Mouse (Mus musculus) limb, embryonic 10.5 days (tissue): ENCODE measurements at regions not wholly inside any gene's neighbourhood (a gene's known extent, or its start where the extent isn't known, plus 50 kb on each side); places are given as distances from the start of the nearest gene placed in this dataset.

Experiments
- DNase-seq: peaks from one replicate; pipeline ENCODE4 v3.0.0-alpha.2; 2017; ENCODE audit warnings: low spot score
- H3K27ac ChIP-seq: fragments of 300-500 bp; sonication (generic); 2 replicates; pipeline ENCODE4 v1.5.1; 2016; ENCODE audit warnings: mild to moderate bottlenecking
- H3K27me3 ChIP-seq: fragments of 300-500 bp; sonication (generic); 2 replicates; pipeline ENCODE4 v1.6.1; 2016; ENCODE audit warnings: low read depth, mild to moderate bottlenecking; ENCODE audit not compliant: poor library complexity, severe bottlenecking
- H3K36me3 ChIP-seq: fragments of 300-500 bp; sonication (generic); 2 replicates; pipeline ENCODE4 v1.6.1; 2016; ENCODE audit warnings: mild to moderate bottlenecking, moderate library complexity
- H3K4me1 ChIP-seq: fragments of 300-500 bp; sonication (generic); 2 replicates; pipeline ENCODE4 v1.6.1; 2016
- H3K4me3 ChIP-seq: fragments of 300-500 bp; sonication (generic); 2 replicates; pipeline ENCODE4 v1.5.1; 2016; ENCODE audit warnings: mild to moderate bottlenecking, moderate library complexity
- H3K9me3 ChIP-seq: fragments of 300-500 bp; sonication (generic); replicated peaks from 2 replicates; pipeline ENCODE4 v1.6.1; 2016; ENCODE audit warnings: mild to moderate bottlenecking
- WGBS: fragments of 180-500 bp; shearing (Covaris S2); methylation state at CpG from one replicate; pipeline ENCODE4 v1.1.7; 2016; 5-methylcytosine and 5-hydroxymethylcytosine counted together

GRCm38 (mm10) chr6:135433753-135434152 lies 71.4 kb downstream of the Emp1 start:
- no peaks in the 10 kb centered on the region for H3K9me3 ChIP-seq
- H3K36me3 ChIP-seq = no peaks in the 10 kb centered on the region
- no peak for DNase-seq
- H3K4me1 ChIP-seq = peaks cover 8% of the 10 kb centered on the region
- H3K27ac ChIP-seq = no peak overlapping the region
- H3K4me3 ChIP-seq = no peak overlapping the region
- no peaks in the 10 kb centered on the region for H3K27me3 ChIP-seq
- WGBS = 83% methylated on average over 7 of the region's 7 CpGs

GRCm38 (mm10) chr6:135436315-135436714 lies 74.0 kb downstream of the Emp1 start:
- no peaks in the 10 kb centered on the region for H3K27me3 ChIP-seq
- H3K27ac ChIP-seq = no peak overlapping the region
- H3K36me3 ChIP-seq = no peaks in the 10 kb centered on the region
- H3K9me3 ChIP-seq = no peaks in the 10 kb centered on the region
- WGBS = 86% methylated on average over 4 of the region's 4 CpGs
- peaks cover 4% of the 10 kb centered on the region; the same call in 1 of the 2 replicates for H3K4me1 ChIP-seq
- no peak for DNase-seq
- no peak overlapping the region for H3K4me3 ChIP-seq

GRCm38 (mm10) chr6:135438271-135438670 lies 75.9 kb downstream of the Emp1 start:
- WGBS = 95% methylated on average over 3 of the region's 3 CpGs
- no peaks in the 10 kb centered on the region for H3K27me3 ChIP-seq

GRCm38 (mm10) chr6:135441126-135441871 lies 79.0 kb downstream of the Emp1 start:
- 81% methylated on average over 11 of the region's 11 CpGs for WGBS
- DNase-seq = no peak
- no peak overlapping the region for H3K27ac ChIP-seq

More at GRCm38 (mm10) chr6:135438271-135438670, 75.9 kb downstream of the Emp1 start:
- Histone ChIP-seq H3K9me3 (no peaks in the 10 kb centered on the region), H3K36me3 (no peaks in the 10 kb centered on the region), H3K4me3 (no peak overlapping the region), H3K4me1 (peaks cover 9% of the 10 kb centered on the region; the same call in 1 of the 2 replicates), H3K27ac (no peak overlapping the region)
- DNase-seq = no peak

GRCm38 (mm10) chr6:135444661-135445060 lies 82.3 kb downstream of the Emp1 start:
- Histone ChIP-seq H3K36me3 (no peaks in the 10 kb centered on the region), H3K4me3 (peak overlapping the region; percentile 22; the same call in 1 of the 2 replicates), H3K27me3 (0 out of 2 replicates have a peak, but pooled peaks cover 10% of the 10 kb centered on the region), H3K27ac (no peak overlapping the region), H3K9me3 (no peaks in the 10 kb centered on the region), H3K4me1 (peaks cover 18% of the 10 kb centered on the region)
- 3% methylated on average over 11 of the region's 11 CpGs for WGBS
- DNase-seq = peak; percentile 90

More at GRCm38 (mm10) chr6:135441126-135441871, 79.0 kb downstream of the Emp1 start:
- Histone ChIP-seq H3K27me3 (0 out of 2 replicates have a peak, but pooled peaks cover 10% of the 10 kb centered on the region), H3K4me1 (peaks cover 18% of the 10 kb centered on the region), H3K4me3 (no peak overlapping the region), H3K9me3 (no peaks in the 10 kb centered on the region), H3K36me3 (no peaks in the 10 kb centered on the region)

- Histone ChIP-seq H3K27ac (peak overlapping the region; percentile 26; the same call in 1 of the 2 replicates), H3K36me3 (no peaks in the 10 kb centered on the region), H3K4me3 (peak overlapping the region; percentile 22; the same call in 1 of the 2 replicates), H3K9me3 (no peaks in the 10 kb centered on the region), H3K4me1 (peaks cover 18% of the 10 kb centered on the region), H3K27me3 (0 out of 2 replicates have a peak, but pooled peaks cover 10% of the 10 kb centered on the region)
- DNase-seq = no peak
- 38% methylated on average over 8 of the region's 8 CpGs for WGBS
Measured at GRCm38 (mm10) chr6:135445070-135445469, 82.7 kb downstream of the Emp1 start.

- H3K27me3 ChIP-seq = 0 out of 2 replicates have a peak, but pooled peaks cover 10% of the 10 kb centered on the region
- no peak for DNase-seq
- 81% methylated on average over 2 of the region's 2 CpGs for WGBS
- peaks cover 9% of the 10 kb centered on the region for H3K4me1 ChIP-seq
- H3K36me3 ChIP-seq = no peaks in the 10 kb centered on the region
- no peaks in the 10 kb centered on the region for H3K9me3 ChIP-seq
- no peak overlapping the region for H3K27ac ChIP-seq
- no peak overlapping the region for H3K4me3 ChIP-seq
Measured at GRCm38 (mm10) chr6:135447801-135448200, 85.5 kb downstream of the Emp1 start.

- DNase-seq = no peak
- no peak overlapping the region for H3K27ac ChIP-seq
- peaks cover 9% of the 10 kb centered on the region for H3K4me1 ChIP-seq
- no peaks in the 10 kb centered on the region for H3K9me3 ChIP-seq
- H3K4me3 ChIP-seq = no peak overlapping the region
- 75% methylated on average over 5 of the region's 5 CpGs for WGBS
- H3K36me3 ChIP-seq = no peaks in the 10 kb centered on the region
- H3K27me3 ChIP-seq = 0 out of 2 replicates have a peak, but pooled peaks cover 10% of the 10 kb centered on the region
Measured at GRCm38 (mm10) chr6:135449228-135449627, 86.9 kb downstream of the Emp1 start.

- H3K27me3 ChIP-seq = 0 out of 2 replicates have a peak, but pooled peaks cover 3% of the 10 kb centered on the region
- 89% methylated on average over 7 of the region's 7 CpGs for WGBS
- H3K36me3 ChIP-seq = no peaks in the 10 kb centered on the region
- no peak for DNase-seq
- no peak overlapping the region for H3K27ac ChIP-seq
- no peaks in the 10 kb centered on the region for H3K4me1 ChIP-seq
- H3K9me3 ChIP-seq = no peaks in the 10 kb centered on the region
- no peak overlapping the region for H3K4me3 ChIP-seq
Measured at GRCm38 (mm10) chr6:135450573-135450972, 88.2 kb downstream of the Emp1 start.

- no peak for DNase-seq
- Histone ChIP-seq H3K27ac (no peak overlapping the region), H3K27me3 (no peaks in the 10 kb centered on the region), H3K4me3 (no peak overlapping the region), H3K4me1 (no peaks in the 10 kb centered on the region), H3K36me3 (no peaks in the 10 kb centered on the region), H3K9me3 (no peaks in the 10 kb centered on the region)
- 88% methylated on average over 8 of the region's 8 CpGs for WGBS
Measured at GRCm38 (mm10) chr6:135451165-135451797, 88.9 kb downstream of the Emp1 start.

- Histone ChIP-seq H3K27me3 (no peaks in the 10 kb centered on the region), H3K4me1 (no peaks in the 10 kb centered on the region), H3K4me3 (no peak overlapping the region), H3K9me3 (no peaks in the 10 kb centered on the region), H3K27ac (no peak overlapping the region), H3K36me3 (no peaks in the 10 kb centered on the region)
- WGBS = 93% methylated on average over 3 of the region's 3 CpGs
- DNase-seq = no peak
Measured at GRCm38 (mm10) chr6:135453041-135453440, 90.7 kb downstream of the Emp1 start.

- 46% methylated on average over 6 of the region's 6 CpGs for WGBS
- no peak for DNase-seq
- Histone ChIP-seq H3K27me3 (no peaks in the 10 kb centered on the region), H3K4me1 (peaks cover 11% of the 10 kb centered on the region; the same call in 1 of the 2 replicates), H3K27ac (no peak overlapping the region), H3K36me3 (no peaks in the 10 kb centered on the region), H3K4me3 (no peak overlapping the region), H3K9me3 (no peaks in the 10 kb centered on the region)
Measured at GRCm38 (mm10) chr6:135472495-135472894, 110.2 kb downstream of the Emp1 start.

GRCm38 (mm10) chr6:135473146-135473545 lies 110.8 kb downstream of the Emp1 start:
- no peaks in the 10 kb centered on the region for H3K9me3 ChIP-seq
- no peaks in the 10 kb centered on the region for H3K36me3 ChIP-seq
- no peak for DNase-seq
- WGBS = 84% methylated on average over 4 of the region's 4 CpGs
- H3K4me1 ChIP-seq = peaks cover 11% of the 10 kb centered on the region; the same call in 1 of the 2 replicates
- H3K27ac ChIP-seq = no peak overlapping the region
- H3K4me3 ChIP-seq = no peak overlapping the region
- H3K27me3 ChIP-seq = no peaks in the 10 kb centered on the region
